Mouse (Mus musculus): ENCODE data around the gene Arf1.

DNA sequence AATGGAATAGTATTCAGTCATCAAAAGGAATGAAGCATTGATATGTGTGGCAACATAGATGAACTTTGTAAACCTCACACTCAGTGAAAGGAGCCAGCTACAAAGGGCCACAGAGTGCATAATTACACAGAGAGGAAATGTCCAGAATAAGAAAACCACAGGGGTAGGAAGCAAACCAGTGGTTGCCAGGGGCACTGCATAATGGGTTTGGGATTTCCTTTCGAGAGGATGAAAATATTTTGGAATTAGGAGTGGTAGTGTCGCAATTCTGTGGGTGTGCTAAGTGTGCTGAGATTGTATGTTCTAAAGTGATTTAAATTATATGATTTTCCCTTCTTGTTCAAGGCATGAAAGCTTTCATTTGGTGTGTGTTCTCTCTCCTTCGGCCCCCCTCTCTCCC is 46.1 kb upstream of the Arf1 start:
- TF ChIP-seq CTCF (IDR thresholded peaks at IDR 0.05; ENCODE audit: extremely low read depth, insufficient read length, insufficient replicate concordance, low read depth, low read length) (no peak), POLR2A (IDR thresholded peaks at IDR 0.05; ENCODE audit: low read depth, low read length) (no peak)

All from small intestine, adult 2 months (tissue).